Mouse (Mus musculus) liver, embryonic 14.5 days (tissue): ENCODE data around the gene Rora.

ENCODE experiments used
- CTCF ChIP-seq: IDR thresholded peaks from 2 replicates; pipeline ENCODE4 v1.5.1; 2016; ENCODE audit warnings: antibody characterized with exemption, low read depth, control low read depth
- EP300 ChIP-seq: IDR thresholded peaks from 2 replicates; pipeline ENCODE4 v1.6.1; 2016; ENCODE audit warnings: antibody characterized with exemption, low read depth

DNA sequence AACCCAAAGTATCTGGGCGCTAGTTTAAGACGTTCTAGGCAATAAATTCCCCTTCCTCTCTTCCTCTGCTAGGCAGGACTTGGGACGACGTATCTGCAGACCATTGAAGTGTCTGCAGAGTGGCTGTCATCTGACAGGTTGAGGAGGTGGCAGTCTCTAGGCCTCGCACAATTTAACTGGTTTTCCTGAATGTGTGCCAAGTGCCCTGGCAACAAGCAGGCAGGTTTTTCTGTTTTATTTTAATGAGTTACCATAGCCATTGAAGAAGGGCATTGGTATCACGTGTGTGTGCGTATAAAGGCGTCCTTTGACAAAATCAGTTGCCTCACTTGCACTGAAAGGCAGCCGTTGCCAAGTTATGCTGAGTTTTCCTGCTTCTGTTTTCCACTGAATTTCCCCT, 619.3 kb downstream of the Rora start:
- TF ChIP-seq EP300 (no peak), CTCF (no peak)
